Mouse (Mus musculus): ENCODE measurements at regions not wholly inside any gene's neighbourhood (a gene's known extent, or its start where the extent isn't known, plus 50 kb on each side); places are given as distances from the start of the nearest gene placed in this dataset.

- DNase-seq (ENCODE audit: low spot score) (no peak), ATAC-seq (replicated peaks; ENCODE audit: low FRiP score, low TSS enrichment, low read depth) (no peak)
- H3K4me2 ChIP-seq (ENCODE audit: low read length), result no peak overlapping the region
- WGBS, result 70% methylated on average over 2 of the region's 2 CpGs
- H3K4me1 ChIP-seq (replicated peaks; ENCODE audit: control insufficient read depth, insufficient read depth, low read length), result no peaks in the 10 kb centered on the region
- no peaks in the 10 kb centered on the region for H3K27me3 ChIP-seq (replicated peaks; ENCODE audit: control insufficient read depth, insufficient read depth, low read length)
- H3K27ac ChIP-seq (ENCODE audit: low read depth), result no peak overlapping the region
- no peaks in the 10 kb centered on the region for H3K9me3 ChIP-seq (ENCODE audit: control insufficient read depth, low read length)
- H3K36me3 ChIP-seq (ENCODE audit: control insufficient read depth, insufficient read depth, low read length), result no peaks in the 10 kb centered on the region
- no peak overlapping the region for H3K9ac ChIP-seq (ENCODE audit: low read length)
- H3K4me3 ChIP-seq (ENCODE audit: low read depth, low read length), result no peak overlapping the region
Observed at GRCm38 (mm10) chr3:39900207-39900606, 630.9 kb upstream of the Intu start.

GRCm38 (mm10) chr3:39904377-39904776 is 626.7 kb upstream of the Intu start:
- H3K27me3 ChIP-seq (replicated peaks; ENCODE audit: control insufficient read depth, insufficient read depth, low read length), result no peaks in the 10 kb centered on the region
- 52% methylated on average over 3 of the region's 3 CpGs for WGBS
- no peak overlapping the region for H3K4me3 ChIP-seq (ENCODE audit: low read depth, low read length)
- no peaks in the 10 kb centered on the region for H3K4me1 ChIP-seq (replicated peaks; ENCODE audit: control insufficient read depth, insufficient read depth, low read length)
- no peaks in the 10 kb centered on the region for H3K9me3 ChIP-seq (ENCODE audit: control insufficient read depth, low read length)
- no peak overlapping the region for H3K4me2 ChIP-seq (ENCODE audit: low read length)
- H3K9ac ChIP-seq (ENCODE audit: low read length), result no peak overlapping the region
- no peak overlapping the region for H3K27ac ChIP-seq (ENCODE audit: low read depth)
- H3K36me3 ChIP-seq (ENCODE audit: control insufficient read depth, insufficient read depth, low read length), result no peaks in the 10 kb centered on the region
- no peak for ATAC-seq (replicated peaks; ENCODE audit: low FRiP score, low TSS enrichment, low read depth)
- no peak for DNase-seq (ENCODE audit: low spot score)

GRCm38 (mm10) chr3:39908676-39909362 is 622.3 kb upstream of the Intu start:
- no peak overlapping the region for H3K9ac ChIP-seq (ENCODE audit: low read length)
- H3K27me3 ChIP-seq (replicated peaks; ENCODE audit: control insufficient read depth, insufficient read depth, low read length), result no peaks in the 10 kb centered on the region
- no peak overlapping the region for H3K27ac ChIP-seq (ENCODE audit: low read depth)
- no peaks in the 10 kb centered on the region for H3K36me3 ChIP-seq (ENCODE audit: control insufficient read depth, insufficient read depth, low read length)
- H3K9me3 ChIP-seq (ENCODE audit: control insufficient read depth, low read length), result no peaks in the 10 kb centered on the region
- DNase-seq (ENCODE audit: low spot score) (no peak), ATAC-seq (replicated peaks; ENCODE audit: low FRiP score, low TSS enrichment, low read depth) (no peak)
- no peak overlapping the region for H3K4me3 ChIP-seq (ENCODE audit: low read depth, low read length)
- H3K4me2 ChIP-seq (ENCODE audit: low read length), result no peak overlapping the region
- WGBS, result 73% methylated on average over 4 of the region's 4 CpGs
- H3K4me1 ChIP-seq (replicated peaks; ENCODE audit: control insufficient read depth, insufficient read depth, low read length), result no peaks in the 10 kb centered on the region

- ATAC-seq (replicated peaks; ENCODE audit: low FRiP score, low TSS enrichment, low read depth) (no peak), DNase-seq (ENCODE audit: low spot score) (no peak)
- Histone ChIP-seq H3K4me2 (ENCODE audit: low read length) (no peak overlapping the region), H3K27me3 (replicated peaks; ENCODE audit: control insufficient read depth, insufficient read depth, low read length) (no peaks in the 10 kb centered on the region), H3K9ac (ENCODE audit: low read length) (no peak overlapping the region), H3K4me3 (ENCODE audit: low read depth, low read length) (no peak overlapping the region), H3K27ac (ENCODE audit: low read depth) (no peak overlapping the region), H3K4me1 (replicated peaks; ENCODE audit: control insufficient read depth, insufficient read depth, low read length) (no peaks in the 10 kb centered on the region), H3K36me3 (ENCODE audit: control insufficient read depth, insufficient read depth, low read length) (no peaks in the 10 kb centered on the region), H3K9me3 (ENCODE audit: control insufficient read depth, low read length) (no peaks in the 10 kb centered on the region)
- 68% methylated on average over 1 of the region's 1 CpGs for WGBS
Observed at GRCm38 (mm10) chr3:39909642-39910041, 621.4 kb upstream of the Intu start.

- Histone ChIP-seq H3K4me1 (replicated peaks; ENCODE audit: control insufficient read depth, insufficient read depth, low read length) (no peaks in the 10 kb centered on the region), H3K9me3 (ENCODE audit: control insufficient read depth, low read length) (no peaks in the 10 kb centered on the region), H3K9ac (ENCODE audit: low read length) (no peak overlapping the region), H3K4me2 (ENCODE audit: low read length) (no peak overlapping the region), H3K27me3 (replicated peaks; ENCODE audit: control insufficient read depth, insufficient read depth, low read length) (no peaks in the 10 kb centered on the region), H3K27ac (ENCODE audit: low read depth) (no peak overlapping the region), H3K4me3 (ENCODE audit: low read depth, low read length) (no peak overlapping the region), H3K36me3 (ENCODE audit: control insufficient read depth, insufficient read depth, low read length) (no peaks in the 10 kb centered on the region)
- ATAC-seq (replicated peaks; ENCODE audit: low FRiP score, low TSS enrichment, low read depth) (no peak), DNase-seq (ENCODE audit: low spot score) (no peak)
- WGBS, result 96% methylated on average over 2 of the region's 2 CpGs
Observed at GRCm38 (mm10) chr3:39918601-39919000, 612.5 kb upstream of the Intu start.

GRCm38 (mm10) chr3:39925436-39925835 is 605.6 kb upstream of the Intu start:
- DNase-seq (ENCODE audit: low spot score), result no peak
- WGBS, result 85% methylated on average over 3 of the region's 3 CpGs

GRCm38 (mm10) chr3:39928421-39928820 is 602.7 kb upstream of the Intu start:
- no peak overlapping the region for H3K4me2 ChIP-seq (ENCODE audit: low read length)
- no peak overlapping the region for H3K27ac ChIP-seq (ENCODE audit: low read depth)
- ATAC-seq (replicated peaks; ENCODE audit: low FRiP score, low TSS enrichment, low read depth), result no peak
- no peak overlapping the region for H3K9ac ChIP-seq (ENCODE audit: low read length)
- H3K27me3 ChIP-seq (replicated peaks; ENCODE audit: control insufficient read depth, insufficient read depth, low read length), result no peaks in the 10 kb centered on the region
- H3K4me1 ChIP-seq (replicated peaks; ENCODE audit: control insufficient read depth, insufficient read depth, low read length), result no peaks in the 10 kb centered on the region
- no peak for DNase-seq (ENCODE audit: low spot score)
- H3K36me3 ChIP-seq (ENCODE audit: control insufficient read depth, insufficient read depth, low read length), result no peaks in the 10 kb centered on the region
- H3K4me3 ChIP-seq (ENCODE audit: low read depth, low read length), result no peak overlapping the region
- H3K9me3 ChIP-seq (ENCODE audit: control insufficient read depth, low read length), result no peaks in the 10 kb centered on the region
- 87% methylated on average over 2 of the region's 2 CpGs for WGBS

More at GRCm38 (mm10) chr3:39925436-39925835, 605.6 kb upstream of the Intu start:
- ATAC-seq (replicated peaks; ENCODE audit: low FRiP score, low TSS enrichment, low read depth), result no peak
- no peaks in the 10 kb centered on the region for H3K36me3 ChIP-seq (ENCODE audit: control insufficient read depth, insufficient read depth, low read length)
- no peak overlapping the region for H3K9ac ChIP-seq (ENCODE audit: low read length)
- H3K4me2 ChIP-seq (ENCODE audit: low read length), result no peak overlapping the region
- no peaks in the 10 kb centered on the region for H3K9me3 ChIP-seq (ENCODE audit: control insufficient read depth, low read length)
- H3K27me3 ChIP-seq (replicated peaks; ENCODE audit: control insufficient read depth, insufficient read depth, low read length), result no peaks in the 10 kb centered on the region
- no peak overlapping the region for H3K4me3 ChIP-seq (ENCODE audit: low read depth, low read length)
- no peaks in the 10 kb centered on the region for H3K4me1 ChIP-seq (replicated peaks; ENCODE audit: control insufficient read depth, insufficient read depth, low read length)
- no peak overlapping the region for H3K27ac ChIP-seq (ENCODE audit: low read depth)

GRCm38 (mm10) chr3:39933372-39933771 is 597.7 kb upstream of the Intu start:
- H3K4me3 ChIP-seq (ENCODE audit: low read depth, low read length), result no peak overlapping the region
- WGBS, result 77% methylated on average over 3 of the region's 3 CpGs
- no peak for ATAC-seq (replicated peaks; ENCODE audit: low FRiP score, low TSS enrichment, low read depth)
- no peaks in the 10 kb centered on the region for H3K36me3 ChIP-seq (ENCODE audit: control insufficient read depth, insufficient read depth, low read length)
- H3K27ac ChIP-seq (ENCODE audit: low read depth), result no peak overlapping the region
- no peaks in the 10 kb centered on the region for H3K27me3 ChIP-seq (replicated peaks; ENCODE audit: control insufficient read depth, insufficient read depth, low read length)
- H3K9me3 ChIP-seq (ENCODE audit: control insufficient read depth, low read length), result no peaks in the 10 kb centered on the region
- H3K4me2 ChIP-seq (ENCODE audit: low read length), result no peak overlapping the region
- DNase-seq (ENCODE audit: low spot score), result no peak
- H3K9ac ChIP-seq (ENCODE audit: low read length), result no peak overlapping the region
- no peaks in the 10 kb centered on the region for H3K4me1 ChIP-seq (replicated peaks; ENCODE audit: control insufficient read depth, insufficient read depth, low read length)

GRCm38 (mm10) chr3:39937719-39938278 is 593.3 kb upstream of the Intu start:
- ATAC-seq (replicated peaks; ENCODE audit: low FRiP score, low TSS enrichment, low read depth) (no peak), DNase-seq (ENCODE audit: low spot score) (no peak)
- H3K27me3 ChIP-seq (replicated peaks; ENCODE audit: control insufficient read depth, insufficient read depth, low read length), result no peaks in the 10 kb centered on the region
- H3K4me1 ChIP-seq (replicated peaks; ENCODE audit: control insufficient read depth, insufficient read depth, low read length), result no peaks in the 10 kb centered on the region
- no peaks in the 10 kb centered on the region for H3K36me3 ChIP-seq (ENCODE audit: control insufficient read depth, insufficient read depth, low read length)
- no peak overlapping the region for H3K9ac ChIP-seq (ENCODE audit: low read length)
- H3K27ac ChIP-seq (ENCODE audit: low read depth), result no peak overlapping the region
- WGBS, result 92% methylated on average over 3 of the region's 3 CpGs
- H3K4me2 ChIP-seq (ENCODE audit: low read length), result no peak overlapping the region
- no peaks in the 10 kb centered on the region for H3K9me3 ChIP-seq (ENCODE audit: control insufficient read depth, low read length)
- no peak overlapping the region for H3K4me3 ChIP-seq (ENCODE audit: low read depth, low read length)
